ENCODE assay signal across 1 mouse cellular context in genomic region chr4:155761356-155762099, GRCm38 (mm10).
TF ChIP-seq lines count a peak whose summit lies in the region.

No protein-coding gene starts in this region.

TF ChIP-seq in CH12.LX, 34 proteins besides CTCF, POLR2A, EP300 and RAD21 (continued from another document):
- TF ChIP-seq NELFE (IDR thresholded peaks at IDR 0.05; ENCODE audit: low read depth, low read length) (no peak), NRF1 (IDR thresholded peaks at IDR 0.05; ENCODE audit: low read depth, low read length) (no peak), ZC3H11A (IDR thresholded peaks at IDR 0.05; ENCODE audit: low read depth, low read length) (no peak), ZNF384 (IDR thresholded peaks at IDR 0.05; ENCODE audit: low read depth, low read length) (no peak)
TF ChIP-seq in CH12.LX: peak in this region for 0.
